Mouse (Mus musculus): ENCODE measurements around the gene Abcc12.

GRCm38 (mm10) chr8:86527336-86528029 lies 53.0 kb downstream of the Abcc12 start:
- TF ChIP-seq EP300 (IDR thresholded peaks at IDR 0.05; ENCODE audit: low read length) (no peak), CTCF (conservative IDR thresholded peaks at IDR 0.05 in 1 of 2, IDR thresholded peaks at IDR 0.05 in 1 of 2; ENCODE audit: low read depth in 2 of 2, low read length in 2 of 2) (no peak), E2F4 (IDR thresholded peaks at IDR 0.05; ENCODE audit: insufficient replicate concordance, low read depth, low read length) (no peak), MYC (IDR thresholded peaks at IDR 0.05; ENCODE audit: low read depth, low read length) (no peak), TCF12 (IDR thresholded peaks at IDR 0.05; ENCODE audit: low read depth, low read length) (no peak), MAZ (IDR thresholded peaks at IDR 0.05; ENCODE audit: low read depth, low read length) (no peak), RAD21 (IDR thresholded peaks at IDR 0.05; ENCODE audit: low read depth, low read length) (no peak), ZMIZ1 (IDR thresholded peaks at IDR 0.05; ENCODE audit: low read depth, low read length) (no peak), POLR2A (IDR thresholded peaks at IDR 0.05; ENCODE audit: low read depth, low read length) (no peak)
